Mouse (Mus musculus): ENCODE measurements around the gene Ndufs4.
"Not testable (repeated sequence)": the region's sequence is repeated elsewhere in the genome, so short reads cannot be mapped to it uniquely, and the experiment has no call there.

The Ndufs4 gene

GRCm38 (mm10) chr13:114343001-114343400, 45.1 kb downstream of the Ndufs4 start:
- no peak for DNase-seq (ENCODE audit: low spot score in 2 of 2)

GRCm38 (mm10) chr13:114319835-114320389, 68.1 kb downstream of the Ndufs4 start:
- DNase-seq (ENCODE audit: low spot score in 2 of 2): no peak

- no peak for DNase-seq (ENCODE audit: low spot score in 2 of 2)
These were observed 68.9 kb downstream of the Ndufs4 start for GRCm38 (mm10) chr13:114319136-114319535.

- DNase-seq (ENCODE audit: low spot score in 2 of 2): no peak
These were observed 72.7 kb downstream of the Ndufs4 start for GRCm38 (mm10) chr13:114315374-114315773.

- DNase-seq (ENCODE audit: low spot score in 2 of 2): no peak
These were observed 73.1 kb downstream of the Ndufs4 start for GRCm38 (mm10) chr13:114314953-114315352.

GRCm38 (mm10) chr13:114310591-114310990, 77.5 kb downstream of the Ndufs4 start:
- DNase-seq (ENCODE audit: low spot score in 2 of 2): peak; percentile 11 to 12

- DNase-seq (ENCODE audit: low spot score in 2 of 2): no peak
These were observed 83.4 kb downstream of the Ndufs4 start for GRCm38 (mm10) chr13:114304684-114305083.

GRCm38 (mm10) chr13:114303466-114304175, 84.4 kb downstream of the Ndufs4 start:
- DNase-seq (ENCODE audit: low spot score in 2 of 2): no peak

GRCm38 (mm10) chr13:114297761-114298160, 90.3 kb downstream of the Ndufs4 start:
- DNase-seq (ENCODE audit: low spot score in 2 of 2): no peak

GRCm38 (mm10) chr13:114296556-114296955, 91.5 kb downstream of the Ndufs4 start:
- peak in 1 of 2 experiments; percentile 24 for DNase-seq (ENCODE audit: low spot score in 2 of 2)

GRCm38 (mm10) chr13:114289411-114289810, 98.6 kb downstream of the Ndufs4 start:
- no peak for DNase-seq (ENCODE audit: low spot score in 2 of 2)

GRCm38 (mm10) chr13:114288511-114288910, 99.5 kb downstream of the Ndufs4 start:
- DNase-seq (ENCODE audit: low spot score in 2 of 2): no peak

- DNase-seq (ENCODE audit: low spot score in 2 of 2): not testable (repeated sequence)
These were observed 109.4 kb downstream of the Ndufs4 start for GRCm38 (mm10) chr13:114278690-114279089.

- no peak for DNase-seq (ENCODE audit: low spot score in 2 of 2)
These were observed 110.8 kb downstream of the Ndufs4 start for GRCm38 (mm10) chr13:114277277-114277676.

- DNase-seq (ENCODE audit: low spot score in 2 of 2): no peak
These were observed 116.5 kb downstream of the Ndufs4 start for GRCm38 (mm10) chr13:114271410-114272105.

- DNase-seq (ENCODE audit: low spot score in 2 of 2): no peak
These were observed 120.3 kb downstream of the Ndufs4 start for GRCm38 (mm10) chr13:114267741-114268140.

- DNase-seq (ENCODE audit: low spot score in 2 of 2): no peak
These were observed 127.4 kb downstream of the Ndufs4 start for GRCm38 (mm10) chr13:114260486-114261205.

GRCm38 (mm10) chr13:114254697-114255096, 133.4 kb downstream of the Ndufs4 start:
- no peak for DNase-seq (ENCODE audit: low spot score in 2 of 2)
